Mouse (Mus musculus) bone marrow, adult 2 months (tissue): ENCODE data around the gene Itsn1. TPM values are rescaled to one million over a fixed set of nuclear protein-coding genes. Genes with fewer than 3 reads are reported as not detected.

Experiments used
- H3K27ac ChIP-seq: fragments of 200-500 bp; 2 replicates; pipeline ENCODE4 v1.5.1; 2012; ENCODE audit warnings: low read depth, mild to moderate bottlenecking, control low read depth, inconsistent platforms, low read length; ENCODE audit not compliant: control insufficient read depth, poor library complexity, insufficient read depth
- H3K4me1 ChIP-seq: fragments of 200-500 bp; 2 replicates; pipeline ENCODE4 v1.6.1; 2011; ENCODE audit warnings: low read length; ENCODE audit not compliant: control insufficient read depth, insufficient read depth
- H3K4me3 ChIP-seq: fragments of 200-500 bp; replicated peaks from 2 replicates; pipeline ENCODE3; 2011; ENCODE audit warnings: mild to moderate bottlenecking, low read depth, low read length, control low read depth; ENCODE audit not compliant: control insufficient read depth
- CTCF ChIP-seq: fragments of 200-500 bp; IDR thresholded peaks from 2 replicates; pipeline ENCODE4 v1.5.1; 2011; ENCODE audit warnings: low read length, control low read depth; ENCODE audit not compliant: control insufficient read depth, insufficient read depth
- POLR2A ChIP-seq: fragments of 200-500 bp; IDR thresholded peaks from 2 replicates; pipeline ENCODE4 v1.6.1; 2011; ENCODE audit warnings: low read depth, mild to moderate bottlenecking, control low read depth, low read length, borderline replicate concordance; ENCODE audit not compliant: control insufficient read depth
- WGBS: fragments of 180-500 bp; shearing (Covaris S2); methylation state at CpG from one replicate; pipeline ENCODE4 v1.1.7; 2018; 5-methylcytosine and 5-hydroxymethylcytosine counted together
- polyA plus RNA-seq: library from polyadenylated mRNA; stranded (reverse); fragments of >200 nt; gene quantifications from 2 replicates; pipeline ENCODE4 v1.2.4, GENCODE M21; 2011; ENCODE audit warnings: low replicate concordance; ENCODE audit not compliant: missing spikeins, insufficient read depth, insufficient read length

Gene Itsn1
- polyA plus RNA-seq, 1 experiment = 158 TPM

DNA sequence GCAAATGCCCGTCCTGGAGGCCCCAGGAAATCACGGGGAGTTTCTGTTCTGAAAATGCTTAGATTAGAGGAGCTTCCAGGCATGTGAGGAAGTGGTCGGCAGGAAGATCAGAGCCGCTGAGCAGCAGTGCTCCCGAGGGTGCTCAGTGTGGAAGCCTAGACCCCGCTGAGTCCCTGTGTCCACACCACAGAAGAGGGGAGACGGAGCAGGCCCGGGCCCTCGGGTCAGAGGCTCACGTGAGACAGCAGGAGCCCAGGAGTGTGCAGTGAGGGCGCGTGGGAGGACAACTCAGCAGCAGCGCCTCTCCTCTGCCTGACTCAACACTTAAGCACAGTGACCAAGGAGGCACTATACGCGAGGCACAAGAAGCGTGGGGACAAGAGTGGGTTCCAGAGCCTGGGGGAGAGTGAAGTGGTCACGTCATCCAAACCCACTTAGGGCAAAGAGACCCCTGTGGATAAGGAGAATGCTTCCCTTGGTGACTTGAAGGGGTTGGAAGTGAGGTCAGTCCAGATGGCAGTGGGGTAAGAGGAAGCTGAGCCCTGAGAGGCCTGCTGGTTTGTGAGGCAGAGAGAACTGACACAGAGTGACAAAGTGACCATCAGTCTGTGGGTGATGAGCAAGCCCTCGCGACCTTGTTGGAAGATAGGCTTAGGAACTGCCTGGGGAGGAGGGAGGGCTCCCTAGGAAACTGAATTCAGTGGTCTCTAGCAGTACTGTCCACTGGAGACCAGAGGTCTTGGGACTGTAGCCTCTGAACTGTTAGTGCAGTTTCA lies 122.6 kb downstream of the Itsn1 start:
- H3K4me3 ChIP-seq = no peak overlapping the region
- WGBS = 71% methylated on average over 19 of the region's 19 CpGs
- no peaks in the 10 kb centered on the region; the same call in 1 of the 2 replicates for H3K4me1 ChIP-seq
- TF ChIP-seq CTCF = no peak
- no peak for TF ChIP-seq POLR2A
- H3K27ac ChIP-seq = no peak overlapping the region; the same call in 1 of the 2 replicates

- Histone ChIP-seq H3K27ac (no peak overlapping the region), H3K4me1 (no peaks in the 10 kb centered on the region; the same call in 1 of the 2 replicates), H3K4me3 (no peak overlapping the region)
- 74% methylated on average over 10 of the region's 10 CpGs for WGBS
- no peak for TF ChIP-seq POLR2A
- TF ChIP-seq CTCF = no peak
These were observed 123.7 kb downstream of the Itsn1 start for GRCm38 (mm10) chr16:91852753-91853152.

- TF ChIP-seq POLR2A = no peak
- no peak for TF ChIP-seq CTCF
- Histone ChIP-seq H3K4me3 (no peak overlapping the region), H3K4me1 (no peaks in the 10 kb centered on the region; the same call in 1 of the 2 replicates), H3K27ac (no peak overlapping the region)
- 93% methylated on average over 12 of the region's 12 CpGs for WGBS
These were observed 124.1 kb downstream of the Itsn1 start for GRCm38 (mm10) chr16:91853223-91853622.

DNA sequence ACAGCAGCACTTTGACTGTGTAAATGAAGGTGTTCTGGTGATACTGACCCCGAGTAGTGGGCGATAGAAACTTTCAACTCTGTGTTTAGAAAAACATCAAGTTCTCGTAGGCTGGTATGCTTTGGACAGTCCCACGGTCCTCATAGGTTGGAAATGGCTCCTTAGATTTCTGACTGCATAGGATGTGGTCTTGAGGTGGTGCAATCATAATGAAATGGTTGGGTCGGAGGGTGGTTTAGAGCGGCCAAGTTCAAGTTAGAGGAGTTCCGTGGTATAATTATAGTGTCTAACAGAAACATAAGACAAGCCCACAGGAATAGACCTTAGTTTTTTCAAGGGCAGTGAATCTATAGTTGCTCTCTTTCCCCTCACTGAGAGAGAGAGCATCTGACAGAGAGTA lies 129.6 kb downstream of the Itsn1 start:
- Histone ChIP-seq H3K4me3 (no peak overlapping the region), H3K4me1 (no peaks in the 10 kb centered on the region), H3K27ac (no peak overlapping the region)
- TF ChIP-seq POLR2A = no peak
- no peak for TF ChIP-seq CTCF
- WGBS = 53% methylated on average over 7 of the region's 7 CpGs

DNA sequence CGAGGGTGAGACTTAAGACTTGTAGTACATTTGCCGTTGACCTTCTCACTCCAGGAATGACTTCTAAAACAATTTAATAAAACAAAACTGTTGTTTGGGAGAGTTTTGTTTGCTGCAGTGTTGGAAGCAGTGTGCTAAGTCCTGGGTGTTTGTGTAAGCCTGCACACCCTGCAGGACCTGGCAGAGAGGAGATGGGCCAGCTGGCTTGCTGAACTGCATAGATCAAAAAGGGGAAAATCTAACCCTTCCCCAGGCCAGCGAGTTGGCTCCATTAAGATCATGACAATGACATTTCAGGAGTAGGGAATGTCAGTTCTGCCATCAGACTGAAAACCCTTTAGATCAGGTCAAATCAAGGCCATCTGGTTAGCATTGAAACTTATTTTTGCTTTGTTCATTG lies 130.1 kb downstream of the Itsn1 start:
- TF ChIP-seq CTCF (no peak), POLR2A (no peak)
- WGBS = 78% methylated on average over 3 of the region's 3 CpGs
- H3K4me3 ChIP-seq = no peak overlapping the region

GRCm38 (mm10) chr16:91859958-91860357 lies 130.9 kb downstream of the Itsn1 start:
- 87% methylated on average over 8 of the region's 8 CpGs for WGBS
- Histone ChIP-seq H3K4me3 (no peak overlapping the region), H3K4me1 (peaks cover 2% of the 10 kb centered on the region), H3K27ac (no peak overlapping the region)
- no peak for TF ChIP-seq POLR2A
- no peak for TF ChIP-seq CTCF

More for the DNA sequence above, 130.1 kb downstream of the Itsn1 start:
- Histone ChIP-seq H3K4me1 (peaks cover 1% of the 10 kb centered on the region), H3K27ac (no peak overlapping the region)

DNA sequence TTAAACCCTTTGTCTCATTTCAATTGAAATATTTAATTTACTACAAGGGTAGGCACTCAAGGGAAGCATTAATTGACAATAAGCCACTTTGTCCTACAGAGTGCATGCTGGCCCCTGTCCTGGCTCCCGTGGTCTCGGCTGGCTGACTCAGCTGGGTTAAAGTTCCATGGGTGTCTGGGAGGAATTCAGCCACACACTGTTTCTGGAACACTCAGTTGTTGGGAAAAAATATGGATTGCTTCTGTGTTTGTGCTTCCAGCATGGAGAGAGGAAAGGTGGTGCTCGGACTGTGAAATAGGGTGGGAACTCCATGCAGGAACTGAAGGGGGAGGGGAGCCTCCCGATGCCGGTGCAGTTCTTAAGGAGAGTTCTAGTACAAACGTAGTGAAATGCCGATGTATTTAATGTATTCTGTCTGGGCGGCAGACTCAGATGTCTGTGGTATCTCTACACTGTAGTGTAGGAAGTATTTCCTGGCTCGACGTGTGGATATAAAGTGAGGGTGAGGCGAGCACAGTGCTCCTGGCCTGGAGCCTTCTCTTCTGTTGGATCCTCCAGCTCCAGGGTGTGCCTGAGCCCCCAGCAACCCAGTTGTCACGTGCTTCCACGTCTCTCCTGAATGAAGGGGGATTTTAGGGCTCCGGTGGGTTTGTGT lies 131.5 kb downstream of the Itsn1 start:
- WGBS = 85% methylated on average over 14 of the region's 14 CpGs
- peaks cover 5% of the 10 kb centered on the region for H3K4me1 ChIP-seq
- no peak overlapping the region for H3K4me3 ChIP-seq
- no peak for TF ChIP-seq POLR2A
- no peak for TF ChIP-seq CTCF
- no peak overlapping the region for H3K27ac ChIP-seq

DNA sequence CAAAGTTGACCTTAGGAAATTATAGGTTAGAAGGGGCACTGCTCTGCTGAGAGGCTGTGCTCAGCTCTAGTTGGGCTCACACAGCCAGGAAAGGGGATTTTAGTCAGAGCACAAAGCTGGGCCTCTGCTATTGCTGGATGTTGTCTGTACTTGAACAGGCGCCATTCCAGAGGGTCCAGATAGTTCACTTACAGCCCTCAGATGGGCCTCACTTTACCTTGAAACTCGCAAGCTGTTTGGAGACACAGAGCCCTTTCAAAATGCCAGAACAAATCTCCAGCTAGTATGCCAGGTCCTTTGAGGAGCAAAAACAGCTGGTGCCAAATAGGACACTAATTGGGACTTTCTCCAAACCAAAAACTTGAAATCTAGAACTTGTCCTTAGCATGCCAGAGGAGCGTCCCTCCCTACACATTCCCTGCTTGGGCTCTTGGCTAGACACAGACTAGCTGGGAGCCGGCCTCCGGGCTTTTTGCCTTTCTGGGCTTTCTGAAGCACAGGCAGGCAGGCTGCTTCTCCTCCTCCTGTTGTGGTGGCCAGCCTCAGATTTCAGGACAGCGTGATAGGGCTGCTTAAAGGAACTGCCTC lies 132.8 kb downstream of the Itsn1 start:
- Histone ChIP-seq H3K27ac (no peak overlapping the region), H3K4me1 (peaks cover 7% of the 10 kb centered on the region), H3K4me3 (no peak overlapping the region)
- TF ChIP-seq POLR2A (no peak), CTCF (no peak)
- WGBS = 75% methylated on average over 6 of the region's 6 CpGs
